Mouse (Mus musculus) midbrain, embryonic 10.5 days (tissue): ENCODE data around the gene Bcar3. TPM values are rescaled to one million over a fixed set of nuclear protein-coding genes. Genes with fewer than 3 reads are reported as not detected.
A peak's percentile ranks its signal among the peaks of the same experiment; 100 is the strongest.
"Not testable (repeated sequence)": the region's sequence is repeated elsewhere in the genome, so short reads cannot be mapped to it uniquely, and the experiment has no call there.

ENCODE experiments used
- DNase-seq: peaks from one replicate; pipeline ENCODE4 v3.0.0-alpha.2; 2017; ENCODE audit warnings: low spot score
- H3K27ac ChIP-seq: fragments of 300-500 bp; sonication (generic); replicated peaks from 2 replicates; pipeline ENCODE4 v1.5.1; 2016; ENCODE audit warnings: mild to moderate bottlenecking
- H3K27me3 ChIP-seq: fragments of 300-500 bp; sonication (generic); 2 replicates; pipeline ENCODE4 v1.6.1; 2016; ENCODE audit warnings: low read depth, mild to moderate bottlenecking; ENCODE audit not compliant: poor library complexity, severe bottlenecking
- H3K36me3 ChIP-seq: fragments of 300-500 bp; sonication (generic); 2 replicates; pipeline ENCODE4 v1.6.1; 2016; ENCODE audit warnings: mild to moderate bottlenecking, moderate library complexity
- H3K4me1 ChIP-seq: fragments of 300-500 bp; sonication (generic); 2 replicates; pipeline ENCODE4 v1.6.1; 2016
- H3K4me3 ChIP-seq: fragments of 300-500 bp; sonication (generic); 2 replicates; pipeline ENCODE4 v1.5.1; 2016; ENCODE audit warnings: mild to moderate bottlenecking, moderate library complexity
- H3K9me3 ChIP-seq: fragments of 300-500 bp; sonication (generic); replicated peaks from 2 replicates; pipeline ENCODE4 v1.6.1; 2016; ENCODE audit warnings: mild to moderate bottlenecking
- WGBS: fragments of 180-500 bp; shearing (Covaris S2); methylation state at CpG from one replicate; pipeline ENCODE4 v1.1.7; 2016; 5-methylcytosine and 5-hydroxymethylcytosine counted together
- polyA plus RNA-seq: library from polyadenylated mRNA; unstranded; fragments of >200 nt; fragmentation: Nextera tagmentation; extraction: Ambion mirVana; gene quantifications from 2 replicates; pipeline ENCODE4 v1.2.1, GENCODE M21; 2016

Gene Bcar3
- polyA plus RNA-seq = 21.8 and 22.9 TPM in 2 replicates

- peak within 1 kb of the TSS; percentile 98 for H3K27ac ChIP-seq
- peak; percentile 95 for DNase-seq
- H3K4me3 ChIP-seq = peak within 1 kb of the TSS; percentile 87
- WGBS = 9% methylated on average over 37 of the region's 37 CpGs
- no peaks in the 10 kb centered on the region for H3K36me3 ChIP-seq
- no peaks in the 10 kb centered on the region for H3K9me3 ChIP-seq
- H3K4me1 ChIP-seq = peaks cover 49% of the 10 kb centered on the region
- peaks cover 8% of the 10 kb centered on the region for H3K27me3 ChIP-seq
Measured at GRCm38 (mm10) chr3:122293954-122294850, at the start of gene Bcar3. Gene Bcar3, plus strand, starts transcription at chr3:122294136.

DNA sequence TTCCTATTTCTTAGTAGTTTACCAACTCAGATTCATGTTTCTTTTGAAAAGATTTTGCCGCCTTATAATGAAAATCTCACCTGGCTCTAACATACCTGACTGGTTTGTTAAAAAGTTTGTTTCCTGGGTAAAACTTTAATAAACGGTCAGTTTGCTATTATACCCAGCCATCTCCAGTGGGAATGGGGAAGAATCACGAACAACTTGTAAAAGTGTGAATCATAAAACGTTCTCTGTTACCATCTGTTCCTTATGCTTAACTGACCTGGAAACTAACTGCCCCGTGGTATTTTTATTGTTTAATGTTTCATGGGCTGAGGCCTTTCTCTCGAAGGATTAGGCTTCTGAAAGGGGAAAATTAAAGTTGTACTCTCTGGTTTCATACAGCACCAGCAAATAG, 49.2 kb upstream of the Bcar3 start:
- no peaks in the 10 kb centered on the region; the same call in 1 of the 2 replicates for H3K27me3 ChIP-seq

GRCm38 (mm10) chr3:122245215-122245877, 48.6 kb upstream of the Bcar3 start, which contains the start of gene Gclm:
Gene Gclm, plus strand, starts transcription at chr3:122245557.
- WGBS = under 1% methylated on average over 82 of the region's 90 CpGs
- Histone ChIP-seq H3K27ac (peak within 1 kb of the TSS; percentile 93), H3K4me1 (peaks cover 47% of the 10 kb centered on the region), H3K36me3 (no peaks in the 10 kb centered on the region), H3K27me3 (no peaks in the 10 kb centered on the region; the same call in 1 of the 2 replicates), H3K9me3 (no peaks in the 10 kb centered on the region), H3K4me3 (peak within 1 kb of the TSS; percentile 87)
- DNase-seq = peak; percentile 94

More for the DNA sequence above, 49.2 kb upstream of the Bcar3 start:
- H3K4me1 ChIP-seq = peaks cover 47% of the 10 kb centered on the region
- no peaks in the 10 kb centered on the region for H3K9me3 ChIP-seq
- WGBS = 57% methylated on average over 6 of the region's 6 CpGs
- peak overlapping the region; percentile 87 for H3K4me3 ChIP-seq
- H3K27ac ChIP-seq = peak overlapping the region; percentile 78
- H3K36me3 ChIP-seq = no peaks in the 10 kb centered on the region
- DNase-seq = no peak

DNA sequence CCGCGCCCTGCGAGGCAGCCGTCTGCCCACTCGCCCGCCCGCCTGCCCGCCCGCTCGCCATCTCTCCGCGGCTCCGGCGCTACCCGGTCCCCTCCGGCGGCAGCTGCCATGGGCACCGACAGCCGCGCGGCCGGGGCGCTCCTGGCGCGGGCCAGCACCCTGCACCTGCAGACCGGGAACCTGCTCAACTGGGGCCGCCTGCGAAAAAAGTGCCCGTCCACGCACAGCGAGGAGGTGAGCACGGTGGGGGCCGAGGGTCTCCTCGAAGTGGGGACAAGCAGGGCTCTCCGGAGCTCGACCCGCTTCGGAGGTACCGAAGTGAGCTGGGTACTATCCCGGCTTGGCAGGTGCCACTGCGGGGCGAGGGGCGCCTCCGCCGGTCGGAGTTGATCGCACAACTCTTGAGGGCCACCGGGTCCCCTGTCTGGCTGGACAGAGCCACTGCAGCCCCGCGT, 48.0 kb upstream of the Bcar3 start:
- Histone ChIP-seq H3K4me1 (peaks cover 47% of the 10 kb centered on the region), H3K27ac (peak overlapping the region; percentile 93), H3K36me3 (no peaks in the 10 kb centered on the region), H3K4me3 (peak overlapping the region; percentile 87), H3K27me3 (no peaks in the 10 kb centered on the region; the same call in 1 of the 2 replicates), H3K9me3 (no peaks in the 10 kb centered on the region)
- under 1% methylated on average over 50 of the region's 50 CpGs for WGBS
- DNase-seq = peak; percentile 73

GRCm38 (mm10) chr3:122246406-122246805, 47.5 kb upstream of the Bcar3 start:
- no peaks in the 10 kb centered on the region for H3K36me3 ChIP-seq
- no peak for DNase-seq
- 29% methylated on average over 6 of the region's 6 CpGs for WGBS
- peaks cover 47% of the 10 kb centered on the region for H3K4me1 ChIP-seq
- H3K4me3 ChIP-seq = peak overlapping the region; percentile 87
- H3K9me3 ChIP-seq = no peaks in the 10 kb centered on the region
- H3K27me3 ChIP-seq = no peaks in the 10 kb centered on the region; the same call in 1 of the 2 replicates
- H3K27ac ChIP-seq = peak overlapping the region; percentile 93

DNA sequence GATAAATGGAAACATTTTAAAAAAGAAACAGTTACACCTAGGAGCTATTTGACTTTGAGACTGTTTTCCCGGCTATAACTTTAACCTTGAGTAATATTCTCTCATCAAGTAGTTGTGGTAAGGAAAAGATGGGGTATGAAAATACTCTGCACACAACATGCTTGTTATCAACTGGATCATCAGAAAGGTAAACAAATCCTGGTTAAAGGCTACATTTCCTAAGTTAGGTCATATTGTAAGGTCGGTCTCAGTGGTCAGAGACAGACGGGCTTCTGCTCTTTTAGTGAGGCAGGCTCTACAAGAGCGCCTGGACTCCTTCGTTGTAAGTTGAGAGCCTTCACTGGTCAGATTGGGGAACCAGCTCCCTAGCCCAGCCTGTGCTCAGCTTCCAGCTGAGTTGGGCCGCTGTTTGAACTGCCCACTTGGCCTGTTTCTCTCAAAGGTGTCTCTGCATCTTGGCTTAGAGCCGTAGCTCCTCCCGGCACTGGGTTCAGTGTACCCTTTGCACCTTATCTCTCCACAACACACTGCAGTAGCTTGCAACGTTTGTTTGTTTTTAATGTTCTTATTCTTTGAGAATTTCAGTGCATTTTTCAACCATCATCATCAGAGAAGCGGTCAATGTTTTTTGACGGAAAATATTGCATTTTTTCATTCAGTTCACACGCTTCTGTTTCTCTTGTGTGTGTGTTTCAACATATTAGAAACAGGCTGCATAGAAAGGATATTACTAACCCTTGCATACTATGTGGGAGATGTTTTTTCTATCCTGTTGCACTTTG, 46.8 kb upstream of the Bcar3 start:
- H3K27me3 ChIP-seq = no peaks in the 10 kb centered on the region; the same call in 1 of the 2 replicates
- H3K27ac ChIP-seq = no peak overlapping the region
- no peaks in the 10 kb centered on the region for H3K9me3 ChIP-seq
- DNase-seq = no peak
- peaks cover 47% of the 10 kb centered on the region for H3K4me1 ChIP-seq
- WGBS = 60% methylated on average over 12 of the region's 12 CpGs
- H3K4me3 ChIP-seq = peak overlapping the region; percentile 87
- H3K36me3 ChIP-seq = no peaks in the 10 kb centered on the region

GRCm38 (mm10) chr3:122247768-122248100, 46.2 kb upstream of the Bcar3 start:
- Histone ChIP-seq H3K9me3 (no peaks in the 10 kb centered on the region), H3K36me3 (no peaks in the 10 kb centered on the region), H3K4me1 (peaks cover 46% of the 10 kb centered on the region), H3K27me3 (no peaks in the 10 kb centered on the region; the same call in 1 of the 2 replicates), H3K4me3 (no peak overlapping the region; the same call in 1 of the 2 replicates), H3K27ac (no peak overlapping the region)
- 92% methylated on average over 2 of the region's 2 CpGs for WGBS
- no peak for DNase-seq

DNA sequence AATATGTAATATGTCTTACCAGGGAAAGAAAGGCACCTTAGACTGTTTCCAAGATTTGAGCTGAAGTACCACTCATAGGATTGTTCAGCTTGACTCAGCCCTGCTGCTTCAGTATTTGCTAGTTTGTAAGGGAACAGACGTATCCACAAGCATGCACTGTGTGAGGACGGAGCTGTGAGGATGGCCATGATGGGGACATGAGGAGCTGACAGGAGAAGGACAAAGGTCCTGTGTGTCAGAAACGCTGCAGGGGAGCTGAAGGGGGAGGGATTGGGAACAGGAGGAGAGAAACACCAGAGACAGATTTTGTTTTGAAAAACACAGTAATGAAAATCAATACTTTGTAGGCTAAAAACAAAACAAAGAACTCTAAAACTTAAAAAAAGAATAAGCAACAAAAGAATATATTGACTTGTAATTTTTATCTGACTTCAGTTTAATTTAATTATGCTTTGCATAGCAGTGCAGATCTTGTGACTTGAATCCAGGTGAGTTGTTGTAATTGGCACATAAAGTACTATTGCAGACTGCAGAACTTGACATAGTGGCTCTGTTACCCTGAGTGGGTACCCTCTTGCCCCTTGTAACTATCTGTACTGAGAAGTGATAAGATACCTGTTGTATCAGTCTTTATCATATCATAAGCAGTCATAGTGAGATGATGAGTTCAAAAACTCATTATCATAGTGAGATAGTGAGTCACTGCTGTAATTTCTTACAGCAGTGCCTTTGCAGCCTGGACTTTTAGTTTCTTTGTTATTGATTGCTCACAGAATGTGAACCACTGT, 41.3 kb upstream of the Bcar3 start:
- WGBS = 63% methylated on average over 3 of the region's 3 CpGs
- DNase-seq = no peak

GRCm38 (mm10) chr3:122254050-122254449, 39.9 kb upstream of the Bcar3 start:
- H3K27me3 ChIP-seq, H3K4me1 ChIP-seq, DNase-seq, H3K36me3 ChIP-seq, H3K27ac ChIP-seq, H3K4me3 ChIP-seq, H3K9me3 ChIP-seq: not testable (repeated sequence)
- WGBS = 90% methylated on average over 7 of the region's 7 CpGs

More for the DNA sequence above, 41.3 kb upstream of the Bcar3 start:
- H3K4me3 ChIP-seq = no peak overlapping the region
- H3K27me3 ChIP-seq = no peaks in the 10 kb centered on the region
- peaks cover 3% of the 10 kb centered on the region for H3K4me1 ChIP-seq
- no peak overlapping the region for H3K27ac ChIP-seq
- no peaks in the 10 kb centered on the region for H3K9me3 ChIP-seq
- H3K36me3 ChIP-seq = no peaks in the 10 kb centered on the region

GRCm38 (mm10) chr3:122269986-122270385, 23.9 kb upstream of the Bcar3 start:
- WGBS = 67% methylated on average over 5 of the region's 5 CpGs
- H3K36me3 ChIP-seq = peaks cover 12% of the 10 kb centered on the region
- no peaks in the 10 kb centered on the region for H3K9me3 ChIP-seq
- no peak overlapping the region for H3K4me3 ChIP-seq
- DNase-seq = no peak
- no peak overlapping the region for H3K27ac ChIP-seq
- peaks cover 4% of the 10 kb centered on the region for H3K4me1 ChIP-seq
- H3K27me3 ChIP-seq = no peaks in the 10 kb centered on the region

- not testable (repeated sequence) for H3K4me3 ChIP-seq, H3K27me3 ChIP-seq, DNase-seq, H3K9me3 ChIP-seq, H3K27ac ChIP-seq
- WGBS = 88% methylated on average over 1 of the region's 1 CpGs
- peaks cover 29% of the 10 kb centered on the region for H3K4me1 ChIP-seq
- peaks cover 25% of the 10 kb centered on the region for H3K36me3 ChIP-seq
Measured at GRCm38 (mm10) chr3:122272565-122272964, 21.4 kb upstream of the Bcar3 start.
